Mouse (Mus musculus): ENCODE results near the gene Arl3.

DNA sequence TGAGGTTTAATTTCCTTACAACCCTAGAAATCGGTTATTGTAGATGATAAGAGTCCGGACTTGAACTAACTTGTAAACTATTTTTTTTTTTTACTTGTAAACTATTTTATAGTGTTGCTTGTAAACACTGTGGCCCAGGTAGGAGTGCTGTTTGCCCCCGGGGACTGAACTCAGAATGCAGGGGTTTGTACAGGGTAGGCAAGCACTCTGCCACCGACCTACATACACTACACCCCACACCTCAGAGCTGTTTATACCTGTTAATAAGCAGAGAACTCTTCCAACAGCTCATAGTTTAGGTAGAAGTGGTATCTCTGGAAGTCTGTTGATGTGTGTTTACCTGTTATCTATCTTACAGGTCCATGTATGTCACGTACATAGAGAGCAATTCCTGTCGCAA lies 992 bp upstream of the Arl3 start:
- TF ChIP-seq CTCF (IDR thresholded peaks at IDR 0.05) (no peak), EP300 (IDR thresholded peaks at IDR 0.05) (no peak)
